In the genomic region with DNA sequence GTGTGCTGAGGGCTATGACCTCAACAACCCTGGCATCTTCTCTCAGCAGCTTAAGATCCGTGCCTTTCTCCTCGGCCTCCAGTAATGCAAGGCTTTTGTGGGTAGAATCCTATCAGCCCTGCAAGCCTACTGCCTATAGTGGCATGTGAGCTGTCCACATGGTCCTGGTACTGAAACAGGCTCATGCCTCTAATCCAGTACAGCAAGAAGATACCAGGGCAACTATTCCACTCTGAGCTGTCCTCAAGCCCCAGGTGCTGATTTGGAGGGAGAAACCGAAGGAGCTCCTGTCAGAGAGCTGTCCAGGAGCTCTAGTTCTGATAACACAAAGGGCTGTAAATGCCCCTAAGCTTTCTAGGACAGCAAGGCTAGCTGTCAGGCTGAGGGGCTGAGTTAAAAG, we compare ENCODE assay signal across 8 mouse cellular contexts.
DNase-seq lines count a peak whose midpoint lies in the region; ATAC-seq and TF ChIP-seq lines count a peak whose summit lies in the region.

No protein-coding gene starts in this region.

- H3K4me3 ChIP-seq in layer of hippocampus, adult 2 months: no peak overlapping the region
- H3K4me3 ChIP-seq in limb, embryonic 11.5 days (ENCODE audit: low read depth, low read length): no peak overlapping the region

- intact Hi-C loops in heart, postnatal 14 days (cut with DNase I): no loop called here

- 12% methylated on average over 3 of the region's 3 CpGs for WGBS in limb, embryonic 11.5 days

- H3K36me3 ChIP-seq in limb, embryonic 11.5 days (ENCODE audit: control insufficient read depth, insufficient read depth, low read length): no peaks in the 10 kb centered on the region

- no peak overlapping the region for H3K9ac ChIP-seq in limb, embryonic 11.5 days (ENCODE audit: low read length)

- no peaks in the 10 kb centered on the region for H3K9me3 ChIP-seq in limb, embryonic 11.5 days (ENCODE audit: control insufficient read depth, low read length)

- H3K27me3 ChIP-seq in limb, embryonic 11.5 days (ENCODE audit: control insufficient read depth, insufficient read depth, low read length): no peaks in the 10 kb centered on the region

- ATAC-seq in limb, embryonic 11.5 days (ENCODE audit: insufficient number of reproducible peaks, low FRiP score, low TSS enrichment, low read depth): 0 out of 2 replicates have a peak, but pooled peaks have one; percentile 39

- no peaks in the 10 kb centered on the region for H3K4me1 ChIP-seq in limb, embryonic 11.5 days (ENCODE audit: control insufficient read depth, insufficient read depth, low read length)

- TF ChIP-seq CTCF in layer of hippocampus, adult 2 months (conservative IDR thresholded peaks at IDR 0.05): no peak

- no peak overlapping the region for H3K4me2 ChIP-seq in limb, embryonic 11.5 days (ENCODE audit: low read depth, severe bottlenecking)

- peak overlapping the region; percentile 83 for H3K27ac ChIP-seq in layer of hippocampus, adult 2 months
- no peak overlapping the region for H3K27ac ChIP-seq in limb, embryonic 11.5 days (replicated peaks; ENCODE audit: low read depth, low read length)

- DNase-seq in layer of hippocampus, adult 2 months (ENCODE audit: low spot score in 2 of 2): no peak
- no peak for DNase-seq in layer of hippocampus, adult 18-20 months (ENCODE audit: low spot score in 2 of 2)
- peak; percentile 96 for DNase-seq in ES-CJ7 (ENCODE audit: low read depth, low spot score)
- DNase-seq in embryo, embryonic 10.5 days (ENCODE audit: low spot score): peak; percentile 90
- DNase-seq in heart, postnatal 14 days: peak; percentile 56 to 74
- peak; percentile 91 for DNase-seq in limb, embryonic 11.5 days (ENCODE audit: low spot score)
- peak; percentile 23 for DNase-seq in ovary, postnatal 10 days (ENCODE audit: low spot score)
- DNase-seq in cerebellum, adult 11 months: no peak

Comparison
In these comparisons a context has a peak if more than half of its experiments do, and no peak if none do; other contexts are left out.
1. DNase-seq: peak in ES-CJ7 (single experiment), embryo, embryonic 10.5 days (single experiment), heart, postnatal 14 days (2 of 2), limb, embryonic 11.5 days (single experiment) and ovary, postnatal 10 days (single experiment); none in layer of hippocampus, adult 2 months (0 of 2), layer of hippocampus, adult 18-20 months (0 of 2) and cerebellum, adult 11 months (single experiment).